In the genomic region with DNA sequence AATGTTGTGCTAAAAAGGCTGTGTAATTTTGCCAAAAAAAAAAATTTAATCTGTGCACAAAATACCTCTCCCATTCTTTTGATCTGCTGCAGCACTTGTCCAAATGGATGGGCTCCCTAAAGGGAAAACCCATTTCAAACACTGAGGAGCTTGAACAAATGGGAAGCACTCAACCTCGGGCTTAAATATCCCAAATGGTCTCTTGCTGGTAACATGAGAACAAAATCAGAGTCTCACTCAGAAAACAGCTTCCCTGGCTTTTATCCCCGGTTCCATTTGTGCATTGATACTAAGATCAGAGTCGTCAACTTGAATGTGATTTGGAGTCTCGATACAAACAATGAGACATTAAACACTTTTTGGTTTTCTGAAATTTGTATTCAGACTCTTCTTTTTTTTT, we compare ENCODE assay signal across 27 mouse cellular contexts. TPM values are rescaled to one million over a fixed set of nuclear protein-coding genes. Genes with fewer than 3 reads are reported as not detected.
DNase-seq lines count a peak whose midpoint lies in the region; ATAC-seq lines count a peak whose summit lies in the region.
"Had no signal": no experiment of that assay in that cellular context is flagged by ENCODE, and none has a peak within 500 bp of the region (broad histone marks: within the 10 kb centered on the region; RNA-seq: fewer than 3 reads in every experiment).

No protein-coding gene starts in this region.

- no peaks in the 10 kb centered on the region for H3K36me3 ChIP-seq in embryonic facial prominence, embryonic 11.5 days (replicated peaks; ENCODE audit: control insufficient read depth, insufficient read depth, low read depth, low read length)
- no peaks in the 10 kb centered on the region for H3K36me3 ChIP-seq in embryonic facial prominence, embryonic 10.5 days (replicated peaks)
- H3K36me3 ChIP-seq in midbrain, embryonic 14.5 days (ENCODE audit: control insufficient read depth, insufficient read depth, low read length) = no peaks in the 10 kb centered on the region
- no peaks in the 10 kb centered on the region for H3K36me3 ChIP-seq in midbrain, embryonic 13.5 days
- H3K36me3 ChIP-seq: embryonic facial prominence, embryonic 12.5 days; forebrain, embryonic 15.5 days; heart, embryonic 15.5 days had no signal

- peak; percentile 35 for DNase-seq in embryonic facial prominence, embryonic 11.5 days (ENCODE audit: low spot score)
- DNase-seq in embryonic facial prominence, embryonic 10.5 days (ENCODE audit: low spot score) = no peak
- DNase-seq in midbrain, embryonic 14.5 days = peak; percentile 9
- DNase-seq in embryo, embryonic 11 days = peak; percentile 9
- no peak for DNase-seq in cerebellum, postnatal 4 days (ENCODE audit: low spot score in 2 of 2)
- DNase-seq in gastrocnemius, postnatal 10 days = no peak
- DNase-seq: adrenal gland, postnatal 14 days; cerebellum, adult 18-20 months; cerebellum, adult 9-11 months; cerebellum, postnatal 36 days; gastrocnemius, postnatal 14 days; heart, adult 2 months; heart, postnatal 14 days had no signal

- WGBS in embryonic facial prominence, embryonic 11.5 days = 34% methylated on average over 4 of the region's 4 CpGs
- 45% methylated on average over 4 of the region's 4 CpGs for WGBS in embryonic facial prominence, embryonic 10.5 days
- WGBS in midbrain, embryonic 14.5 days = 32% methylated on average over 4 of the region's 4 CpGs
- 36% methylated on average over 4 of the region's 4 CpGs for WGBS in midbrain, embryonic 13.5 days

- no peak overlapping the region for H3K9ac ChIP-seq in embryonic facial prominence, embryonic 11.5 days (replicated peaks; ENCODE audit: low read length)
- H3K9ac ChIP-seq in midbrain, embryonic 14.5 days (replicated peaks; ENCODE audit: low read length) = no peak overlapping the region
- no peak overlapping the region for H3K9ac ChIP-seq in midbrain, embryonic 13.5 days (replicated peaks)
- H3K9ac ChIP-seq: embryonic facial prominence, embryonic 12.5 days; forebrain, embryonic 15.5 days; heart, embryonic 15.5 days; hindbrain, embryonic 14.5 days had no signal

- H3K4me2 ChIP-seq in embryonic facial prominence, embryonic 11.5 days (ENCODE audit: low read depth, low read length) = no peak overlapping the region
- H3K4me2 ChIP-seq in midbrain, embryonic 14.5 days (ENCODE audit: low read length) = no peak overlapping the region
- no peak overlapping the region for H3K4me2 ChIP-seq in midbrain, embryonic 13.5 days (replicated peaks)
- H3K4me2 ChIP-seq: embryonic facial prominence, embryonic 12.5 days; forebrain, embryonic 15.5 days; heart, embryonic 11.5 days; heart, embryonic 15.5 days; hindbrain, embryonic 14.5 days had no signal

- no peaks in the 10 kb centered on the region for H3K27me3 ChIP-seq in embryonic facial prominence, embryonic 11.5 days (ENCODE audit: control insufficient read depth, insufficient read depth, low read length)
- H3K27me3 ChIP-seq in embryonic facial prominence, embryonic 10.5 days (replicated peaks; ENCODE audit: low read depth, poor library complexity, severe bottlenecking) = no peaks in the 10 kb centered on the region
- H3K27me3 ChIP-seq in midbrain, embryonic 14.5 days (ENCODE audit: control insufficient read depth, insufficient read depth, low read length) = no peaks in the 10 kb centered on the region
- H3K27me3 ChIP-seq in midbrain, embryonic 13.5 days = no peaks in the 10 kb centered on the region
- H3K27me3 ChIP-seq: CH12.LX; embryonic facial prominence, embryonic 12.5 days; forebrain, embryonic 15.5 days; heart, embryonic 15.5 days had no signal

- no peak overlapping the region for H3K27ac ChIP-seq in embryonic facial prominence, embryonic 11.5 days (replicated peaks; ENCODE audit: low read depth, low read length)
- no peak overlapping the region for H3K27ac ChIP-seq in embryonic facial prominence, embryonic 10.5 days (replicated peaks)
- no peak overlapping the region for H3K27ac ChIP-seq in midbrain, embryonic 14.5 days (replicated peaks; ENCODE audit: low read depth, low read length)
- no peak overlapping the region for H3K27ac ChIP-seq in midbrain, embryonic 13.5 days
- H3K27ac ChIP-seq: embryonic facial prominence, embryonic 12.5 days; forebrain, embryonic 15.5 days; heart, adult 2 months; heart, embryonic 15.5 days; hindbrain, embryonic 14.5 days had no signal

- no peaks in the 10 kb centered on the region for H3K9me3 ChIP-seq in embryonic facial prominence, embryonic 11.5 days (replicated peaks; ENCODE audit: control insufficient read depth, low read length)
- no peaks in the 10 kb centered on the region for H3K9me3 ChIP-seq in embryonic facial prominence, embryonic 10.5 days
- H3K9me3 ChIP-seq in midbrain, embryonic 14.5 days (ENCODE audit: control insufficient read depth, low read length) = no peaks in the 10 kb centered on the region
- no peaks in the 10 kb centered on the region for H3K9me3 ChIP-seq in midbrain, embryonic 13.5 days
- H3K9me3 ChIP-seq: embryonic facial prominence, embryonic 12.5 days; heart, embryonic 15.5 days had no signal

- H3K4me1 ChIP-seq in embryonic facial prominence, embryonic 11.5 days (ENCODE audit: control insufficient read depth, insufficient read depth, low read length) = no peaks in the 10 kb centered on the region
- H3K4me1 ChIP-seq in embryonic facial prominence, embryonic 10.5 days = no peaks in the 10 kb centered on the region; the same call in none of the 2 replicates
- H3K4me1 ChIP-seq in midbrain, embryonic 14.5 days (ENCODE audit: control insufficient read depth, insufficient read depth, low read length) = no peaks in the 10 kb centered on the region
- no peaks in the 10 kb centered on the region for H3K4me1 ChIP-seq in midbrain, embryonic 13.5 days (replicated peaks)
- H3K4me1 ChIP-seq: embryonic facial prominence, embryonic 12.5 days; forebrain, embryonic 15.5 days; heart, embryonic 15.5 days had no signal

- H3K4me3 ChIP-seq in embryonic facial prominence, embryonic 11.5 days (ENCODE audit: low read depth, low read length) = no peak overlapping the region
- H3K4me3 ChIP-seq in embryonic facial prominence, embryonic 10.5 days = no peak overlapping the region
- H3K4me3 ChIP-seq in midbrain, embryonic 14.5 days (replicated peaks; ENCODE audit: low read depth, low read length) = no peak overlapping the region
- no peak overlapping the region for H3K4me3 ChIP-seq in midbrain, embryonic 13.5 days (replicated peaks)
- H3K4me3 ChIP-seq: embryonic facial prominence, embryonic 12.5 days; forebrain, embryonic 15.5 days; heart, adult 2 months; heart, embryonic 15.5 days had no signal

- no peak for ATAC-seq in embryonic facial prominence, embryonic 11.5 days (replicated peaks; ENCODE audit: insufficient number of reproducible peaks, low FRiP score, low TSS enrichment, low read depth)
- ATAC-seq in midbrain, embryonic 14.5 days (ENCODE audit: low FRiP score, low TSS enrichment) = no peak
- no peak for ATAC-seq in midbrain, embryonic 13.5 days
- ATAC-seq: activated CD4-positive, CD25-positive, alpha-beta regulatory T cell, adult 4 months; forebrain, embryonic 15.5 days; intestine, postnatal 0 days; Patski had no signal

RNA-seq across cellular contexts. Expression of gene Zpld1, which starts 59.9 kb away (rescaled TPM):
- 0.53 and 1.1 TPM in 2 replicates for polyA plus RNA-seq in embryonic facial prominence, embryonic 11.5 days (2014; fragmentation: Nextera tagmentation; extraction: Ambion mirVana)
- 0.13 and 0.34 TPM in 2 replicates for polyA plus RNA-seq in embryonic facial prominence, embryonic 10.5 days (2016; fragmentation: Nextera tagmentation; extraction: Ambion mirVana)
- 0.11 and 0.22 TPM in 2 replicates for polyA plus RNA-seq in midbrain, embryonic 14.5 days (2014; fragmentation: Nextera tagmentation; extraction: Ambion mirVana)
- polyA plus RNA-seq in midbrain, embryonic 13.5 days (2015; fragmentation: Nextera tagmentation; extraction: Ambion mirVana) = 0.19 and 0.44 TPM in 2 replicates
- total RNA-seq in gastrocnemius, postnatal 10 days (2021) = under 1 TPM; 0.09 to 0.14 TPM
- total RNA-seq: adrenal gland, adult 18-20 months; adrenal gland, postnatal 14 days; CH12.LX; gastrocnemius, postnatal 14 days; heart, adult 2 months; heart, postnatal 14 days; hematopoietic stem cell, adult 5-6 weeks had no signal
- polyA plus RNA-seq: activated CD4-positive, CD25-positive, alpha-beta regulatory T cell, adult 4 months; C2C12; gonadal fat pad, adult 2 months; heart, adult 2 months; heart, embryonic 15.5 days had no signal

Comparison
In these comparisons a context has a peak if more than half of its experiments do, and no peak if none do; other contexts are left out.
1. DNase-seq: peak in embryonic facial prominence, embryonic 11.5 days (single experiment), midbrain, embryonic 14.5 days (single experiment) and embryo, embryonic 11 days (single experiment); none in embryonic facial prominence, embryonic 10.5 days (single experiment), cerebellum, postnatal 4 days (0 of 2) and gastrocnemius, postnatal 10 days (single experiment).